Mouse (Mus musculus) lung, postnatal 0 days (tissue): ENCODE data around the gene Tango6.

Experiments
- CTCF ChIP-seq: IDR thresholded peaks from 2 replicates; pipeline ENCODE4 v1.5.1; 2016; ENCODE audit warnings: antibody characterized with exemption, mild to moderate bottlenecking
- EP300 ChIP-seq: IDR thresholded peaks from 2 replicates; pipeline ENCODE4 v1.6.1; 2016; ENCODE audit warnings: antibody characterized with exemption, mild to moderate bottlenecking, control low read depth

GRCm38 (mm10) chr8:106701360-106701759 is 18.5 kb downstream of the Tango6 start:
- TF ChIP-seq CTCF (no peak), EP300 (no peak)
